Mouse (Mus musculus): ENCODE data around the gene Nkiras2. TPM values are rescaled to one million over a fixed set of nuclear protein-coding genes. Genes with fewer than 3 reads are reported as not detected.
"Not testable (repeated sequence)": the region's sequence is repeated elsewhere in the genome, so short reads cannot be mapped to it uniquely, and the experiment has no call there.

The Nkiras2 gene
- 10 to 100 TPM; 32.9 to 43.6 TPM for total RNA-seq (2021)
- long read RNA-seq, experiment 1, transcript Nkiras2-201 (4 exons, 2,097 nt) = major isoform, 51 of 68 reads
- long read RNA-seq, experiment 1, partial matches to known transcripts = 4 of 68 reads
- long read RNA-seq, experiment 1, other reads (novel, unspliced or antisense) = 13 of 68 reads
- long read RNA-seq, experiment 2, transcript Nkiras2-201 (4 exons, 2,097 nt) = major isoform, 23 of 31 reads
- long read RNA-seq, experiment 2, partial matches to known transcripts = 2 of 31 reads
- long read RNA-seq, experiment 2, other reads (novel, unspliced or antisense) = 6 of 31 reads

DNA sequence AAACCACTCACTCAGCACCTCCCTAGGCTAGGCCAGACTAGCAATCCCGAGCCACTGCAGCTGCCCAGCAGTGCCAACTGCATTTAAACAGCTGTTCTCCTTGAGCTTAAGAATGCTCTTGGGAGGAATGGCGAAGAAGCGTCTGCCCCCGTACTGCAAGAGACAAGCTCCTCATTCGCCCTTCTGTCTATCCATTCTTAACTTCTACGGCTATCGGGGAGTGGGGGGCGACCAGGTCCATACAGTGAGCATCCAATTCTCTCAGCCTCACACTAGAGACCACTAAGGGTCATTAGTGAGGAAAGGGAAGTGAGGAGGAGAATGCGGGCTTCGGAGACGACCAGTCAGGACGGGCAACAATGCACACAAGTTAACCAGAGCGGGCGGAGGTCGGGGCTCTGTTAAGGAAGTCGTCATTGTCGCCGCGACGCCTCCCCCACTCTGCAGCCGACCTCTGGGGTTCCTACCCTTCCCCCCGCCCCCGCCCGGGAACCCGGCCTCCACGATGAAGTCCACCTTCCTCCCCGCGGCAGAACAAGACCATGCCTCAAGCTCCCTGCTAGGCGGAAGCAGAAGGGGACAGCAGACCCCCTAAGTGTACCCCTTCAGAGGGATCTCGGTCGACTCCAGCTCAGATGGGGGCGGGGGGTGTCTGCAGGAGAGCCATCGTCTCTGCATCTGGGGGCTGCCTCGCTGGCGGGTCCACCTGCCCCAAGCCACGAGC is at the start of gene Nkiras2:
Nkiras2 (plus strand) TSS at position 484 of the 724 bp plus-strand sequence.
- peak; percentile 76 to 83 for DNase-seq

GRCm38 (mm10) chr11:100569789-100570188 is 49.3 kb upstream of the Nkiras2 start:
- peak; percentile 88 to 89 for DNase-seq

DNA sequence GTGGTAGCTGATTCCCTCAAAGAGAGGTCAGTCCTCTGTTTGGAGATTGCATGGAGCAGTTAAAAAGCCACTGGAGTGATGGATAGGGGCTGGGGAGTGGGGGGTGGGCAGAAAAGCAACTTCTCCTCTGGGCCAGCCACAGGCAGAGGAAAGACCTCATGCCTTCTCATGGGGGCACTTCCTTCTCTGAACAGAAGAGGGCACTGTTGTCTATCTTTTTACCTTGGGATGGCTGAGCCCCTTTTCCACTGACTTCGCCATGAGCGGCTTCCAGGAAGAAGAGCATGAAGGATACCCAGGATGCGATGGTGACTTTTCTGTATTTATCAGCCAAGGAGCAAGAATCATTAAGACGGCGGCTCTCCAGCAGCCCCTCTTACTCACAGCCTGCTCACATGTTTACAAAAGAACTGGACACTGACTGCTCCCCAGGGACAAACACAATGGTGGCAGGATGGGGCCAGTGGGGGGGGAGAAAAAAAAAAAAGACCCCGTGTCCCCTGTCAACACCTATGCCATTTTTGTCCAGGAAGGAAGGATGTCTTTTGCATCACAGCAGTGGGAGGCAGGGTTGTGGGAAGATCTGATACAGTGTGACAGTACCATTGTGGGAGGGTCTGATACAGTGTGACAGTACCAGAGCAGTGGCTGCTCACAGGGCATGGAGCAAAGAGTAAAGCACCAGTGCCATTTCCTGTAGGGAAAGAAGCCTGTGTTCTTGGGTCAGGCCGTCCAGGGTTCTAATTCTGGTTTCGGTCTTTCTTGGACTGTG is 48.4 kb upstream of the Nkiras2 start:
- DNase-seq = peak; percentile 70 to 82

- no peak for DNase-seq
Observed at GRCm38 (mm10) chr11:100571202-100571567, 47.9 kb upstream of the Nkiras2 start.

- DNase-seq = no peak
Observed at GRCm38 (mm10) chr11:100574188-100574587, 44.9 kb upstream of the Nkiras2 start.

DNA sequence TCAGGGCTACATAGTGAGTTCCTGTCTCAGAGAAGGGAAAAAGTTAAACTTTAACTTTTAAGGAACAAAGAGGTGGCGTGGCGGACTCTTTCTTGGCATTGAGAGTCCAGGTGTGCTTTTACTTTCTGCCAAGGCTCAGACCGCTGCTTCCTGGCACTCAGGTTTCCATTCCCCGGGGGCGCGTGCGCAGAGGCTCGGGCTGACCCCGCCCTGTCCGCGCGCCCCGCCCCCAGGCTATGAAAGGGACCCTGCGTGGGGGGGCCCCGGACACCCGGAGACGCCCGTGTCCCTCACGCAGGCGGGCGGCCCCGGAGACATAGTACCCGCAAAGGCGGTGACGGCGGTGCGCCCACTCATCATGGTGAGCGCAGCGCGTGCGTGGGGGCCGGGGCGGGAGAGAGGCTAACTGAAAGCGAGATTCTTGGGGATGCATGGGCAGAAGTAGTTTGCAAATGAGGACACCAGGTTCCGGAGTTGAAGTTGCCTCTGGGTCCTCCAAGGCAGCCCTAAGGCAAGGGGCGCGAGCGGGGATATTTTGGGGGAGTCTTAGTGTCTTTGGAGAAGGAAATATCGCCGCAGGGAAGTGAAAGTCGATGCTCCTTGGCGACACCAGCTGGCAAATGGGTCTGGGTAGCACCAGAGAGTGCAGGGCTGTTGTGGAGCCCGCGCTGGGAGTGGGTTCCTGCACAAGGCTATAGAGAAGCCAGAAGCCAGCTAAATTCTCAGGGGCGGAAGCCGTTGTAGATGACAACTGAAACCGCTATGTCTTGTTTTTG is 44.1 kb upstream of the Nkiras2 start, which contains the start of gene Cnp:
Cnp (plus strand) TSS at position 197 of the 776 bp plus-strand sequence.
- DNase-seq = peak; percentile 89 to 93

GRCm38 (mm10) chr11:100575484-100575855 is 43.6 kb upstream of the Nkiras2 start:
- DNase-seq = no peak

- DNase-seq = no peak
Observed at GRCm38 (mm10) chr11:100576256-100576655, 42.8 kb upstream of the Nkiras2 start.

DNA sequence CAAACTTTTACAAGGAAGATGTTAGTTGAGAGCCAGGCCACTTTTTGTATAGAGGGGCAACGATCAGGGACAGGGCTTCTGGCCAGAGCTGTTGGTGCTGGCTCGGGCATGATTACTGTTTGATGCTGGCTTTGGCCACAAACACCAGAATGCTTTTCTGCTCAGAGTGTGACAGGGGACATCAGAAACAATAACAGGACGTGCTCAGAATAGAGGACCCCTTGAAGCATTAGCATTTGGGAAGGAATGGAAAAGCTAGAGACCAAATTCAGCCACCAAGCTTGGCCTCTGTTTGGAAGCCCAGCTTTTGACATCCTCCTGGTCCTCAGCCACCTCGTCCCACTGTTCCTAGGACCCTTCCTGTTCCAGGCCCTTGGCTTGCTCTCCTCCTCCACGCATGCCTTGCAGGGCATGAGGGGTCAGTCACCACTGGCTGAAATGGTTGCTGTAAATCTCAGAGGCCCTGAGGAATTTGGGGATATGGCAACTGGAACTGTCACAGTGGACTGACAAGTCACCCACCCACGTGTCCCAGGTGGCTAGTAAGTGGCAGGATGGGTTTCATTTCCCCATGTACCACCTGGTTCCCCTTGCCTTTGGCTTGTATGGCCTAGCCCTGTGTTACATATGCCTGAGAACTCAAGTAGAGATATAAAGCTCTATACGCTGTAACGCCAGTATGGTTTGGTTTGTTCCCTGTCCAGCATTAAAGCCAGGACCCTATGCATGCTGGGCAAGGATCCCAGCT is 41.0 kb upstream of the Nkiras2 start:
- no peak for DNase-seq

DNA sequence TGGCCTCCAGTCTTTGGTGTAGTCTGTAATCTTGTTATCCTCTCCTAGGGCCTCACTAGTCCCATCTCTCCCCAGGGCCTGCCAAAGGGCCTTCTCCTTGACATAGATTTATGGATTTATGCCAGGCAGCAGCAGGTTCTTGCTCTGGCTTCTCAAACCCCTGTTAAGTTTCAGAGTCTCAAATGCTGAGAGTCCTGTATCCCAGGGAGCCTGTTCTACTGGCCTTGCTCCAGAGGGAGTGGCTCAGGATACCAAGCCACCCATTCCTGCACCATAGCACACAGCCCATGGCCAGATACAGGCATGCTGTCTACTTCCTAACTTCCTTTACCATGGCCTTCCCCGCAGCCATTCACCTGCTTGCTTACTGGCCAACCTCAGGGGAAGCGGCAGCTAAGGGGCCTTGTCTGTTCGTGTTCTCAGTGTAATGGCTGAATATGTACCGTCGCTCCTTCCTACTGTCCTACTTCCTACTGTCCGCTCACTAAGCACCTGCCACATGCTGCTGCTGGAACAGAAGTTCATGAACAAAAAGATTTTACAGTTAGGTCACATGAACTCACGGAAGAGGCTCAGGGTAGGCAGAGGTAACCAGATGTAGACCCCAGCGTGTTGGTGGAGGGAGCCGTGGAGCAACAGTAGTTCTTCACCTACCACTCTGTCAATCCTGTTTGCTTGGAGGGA is 39.8 kb upstream of the Nkiras2 start:
- no peak for DNase-seq

GRCm38 (mm10) chr11:100580275-100580674 is 38.8 kb upstream of the Nkiras2 start:
- no peak for DNase-seq

GRCm38 (mm10) chr11:100581756-100582155 is 37.3 kb upstream of the Nkiras2 start:
- DNase-seq = peak; percentile 55 to 70

DNA sequence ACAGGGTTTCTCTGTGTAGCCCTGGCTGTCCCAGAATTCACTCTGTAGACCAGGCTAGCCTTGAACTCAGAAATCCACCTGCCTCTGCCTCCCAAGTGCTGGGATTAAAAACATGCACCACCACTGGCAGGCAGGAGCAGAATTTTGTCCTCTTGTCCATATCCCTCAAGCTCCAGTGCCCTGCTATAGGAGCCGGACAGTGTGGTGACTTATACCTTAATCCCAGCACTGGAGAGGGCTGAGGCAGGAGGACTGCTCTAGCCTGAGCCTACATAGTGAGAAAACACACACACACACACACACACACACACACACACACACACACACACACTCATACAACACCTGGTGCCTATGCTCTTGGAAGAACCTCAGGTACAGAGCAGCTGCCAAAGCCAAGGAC is 36.6 kb upstream of the Nkiras2 start:
- not testable (repeated sequence) for DNase-seq

GRCm38 (mm10) chr11:100582836-100583235 is 36.2 kb upstream of the Nkiras2 start:
- no peak for DNase-seq

- DNase-seq = no peak
Observed at GRCm38 (mm10) chr11:100584561-100584961, 34.5 kb upstream of the Nkiras2 start.

DNA sequence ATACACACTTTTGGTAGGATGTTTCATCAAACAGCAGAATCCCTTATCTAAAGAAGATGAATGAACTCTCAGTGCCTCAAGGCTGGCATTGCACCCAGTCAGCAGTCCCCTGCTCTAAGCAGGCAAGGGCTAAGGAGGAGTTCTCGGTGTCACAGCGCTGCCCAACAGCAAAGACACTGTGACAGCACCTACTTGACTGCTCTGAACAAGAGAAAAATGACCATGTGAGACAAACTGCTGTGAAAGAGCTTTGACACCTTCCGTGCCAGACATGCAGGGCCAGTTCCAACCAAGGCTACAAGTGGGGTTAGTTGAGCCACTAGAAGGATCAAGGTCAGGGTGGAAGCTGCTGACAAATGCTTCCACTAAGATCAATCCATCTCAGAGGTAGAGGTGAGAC is 33.9 kb upstream of the Nkiras2 start:
- no peak for DNase-seq

DNA sequence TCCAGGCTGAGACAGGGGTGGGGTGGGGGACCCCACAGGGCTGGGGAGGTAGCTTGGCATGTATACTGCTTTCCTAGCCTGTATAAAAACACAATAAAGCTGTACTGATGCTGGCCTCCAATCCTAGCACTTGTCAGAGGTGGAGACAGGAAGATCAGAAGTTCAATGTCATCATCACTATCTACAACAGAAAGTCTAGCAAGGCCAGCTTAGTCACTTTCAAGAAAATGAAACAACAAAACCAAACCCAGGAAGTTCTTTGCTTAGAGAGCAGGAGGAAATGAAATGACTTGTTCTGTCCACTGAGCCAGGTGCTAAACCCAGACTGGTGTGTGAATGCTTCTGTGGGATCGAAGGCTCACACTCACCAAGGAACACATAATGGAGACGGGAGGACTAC is 30.6 kb upstream of the Nkiras2 start:
- DNase-seq = no peak

DNA sequence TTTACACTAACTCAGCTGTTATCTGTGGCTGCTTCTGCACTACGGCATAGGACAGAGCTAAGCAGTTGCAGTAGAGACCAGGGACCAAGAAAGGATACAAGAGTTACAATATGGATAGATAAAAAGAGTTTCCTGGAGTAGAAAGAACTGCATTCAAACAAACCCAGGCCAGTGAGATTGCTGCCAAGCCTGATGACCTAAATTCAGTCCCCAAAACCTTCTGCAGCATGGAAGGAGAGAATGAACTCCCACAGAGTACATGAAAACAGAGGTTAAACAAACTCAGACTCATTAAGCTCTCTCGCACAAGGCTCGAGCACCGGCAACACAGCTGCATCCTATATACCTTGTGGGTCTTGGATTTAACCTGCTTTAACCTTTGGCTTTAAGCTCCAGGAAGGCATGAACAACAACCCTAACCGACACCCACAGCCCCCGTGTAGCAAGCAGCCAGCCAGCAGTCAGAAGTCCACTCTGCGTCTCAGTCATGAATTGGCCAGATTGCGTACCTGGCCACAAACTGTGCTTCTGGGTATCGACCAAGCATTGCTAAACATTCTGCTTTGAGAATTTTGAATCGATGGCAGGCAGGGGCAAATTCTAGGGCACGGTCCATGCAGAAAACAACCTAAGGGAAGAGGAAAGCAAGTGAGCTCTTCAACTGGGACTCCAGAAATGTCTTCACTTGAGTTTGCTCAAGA is 26.5 kb upstream of the Nkiras2 start:
- DNase-seq = no peak

DNA sequence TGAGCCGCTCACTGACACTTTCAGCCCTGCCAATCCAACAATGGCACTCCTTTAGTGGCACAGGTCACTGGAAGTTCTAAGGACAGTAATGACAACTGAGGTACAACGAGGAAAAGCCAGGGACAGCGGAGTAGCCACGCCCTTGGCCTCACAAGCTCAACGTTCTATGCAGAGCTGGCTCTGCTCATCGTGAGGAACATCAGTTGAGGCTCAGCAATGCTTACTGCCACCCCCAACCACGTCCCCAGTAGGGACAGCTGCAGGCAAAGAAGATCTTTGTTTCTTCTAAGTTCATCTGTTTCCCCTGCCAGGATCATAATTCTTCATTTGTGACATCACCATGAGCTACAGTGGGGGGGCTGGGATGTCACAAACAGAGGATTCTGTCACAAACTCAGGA is 24.4 kb upstream of the Nkiras2 start:
- no peak for DNase-seq

GRCm38 (mm10) chr11:100595533-100595932 is 23.5 kb upstream of the Nkiras2 start:
- DNase-seq = no peak
